In the genomic region with DNA sequence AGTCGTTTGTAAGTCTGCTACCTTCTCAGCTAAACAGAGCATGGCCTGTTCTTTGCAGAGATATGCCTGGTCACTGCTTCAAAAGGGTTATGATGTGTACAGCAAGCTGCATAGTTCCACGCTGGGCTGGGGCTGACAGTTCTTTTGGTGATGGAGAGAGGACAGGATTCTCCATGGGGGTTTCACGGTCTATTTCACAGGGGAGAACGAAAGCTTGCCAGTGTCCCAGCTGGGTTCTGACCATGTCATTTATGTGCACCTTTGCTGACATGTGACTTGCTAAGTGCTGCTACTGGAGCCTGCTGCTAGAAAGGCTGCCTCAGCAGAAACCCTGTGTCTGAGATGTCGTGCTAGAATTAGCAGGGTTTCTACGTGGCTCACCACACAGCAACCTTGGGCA, we compare ENCODE assay signal across 18 mouse cellular contexts.
"Had no signal": no experiment of that assay in that cellular context is flagged by ENCODE, and none has a peak within 500 bp of the region (broad histone marks: within the 10 kb centered on the region; RNA-seq: fewer than 3 reads in every experiment).

No protein-coding gene starts in this region.

- H3K27ac ChIP-seq: kidney, embryonic 15.5 days; left cerebral cortex, adult 2 months; limb, embryonic 12.5 days; liver, embryonic 13.5 days; lung, embryonic 15.5 days; macrophage; midbrain, embryonic 15.5 days; neural tube, embryonic 13.5 days; stomach, postnatal 0 days had no signal

- H3K27me3 ChIP-seq: liver, embryonic 13.5 days had no signal

- H3K4me3 ChIP-seq: kidney, embryonic 15.5 days; left cerebral cortex, adult 2 months; limb, embryonic 12.5 days; liver, embryonic 13.5 days; lung, embryonic 15.5 days; megakaryocyte, embryonic 14.5 days; midbrain, embryonic 15.5 days; neural tube, embryonic 13.5 days had no signal

- H3K4me1 ChIP-seq: kidney, embryonic 15.5 days; limb, embryonic 12.5 days; liver, embryonic 13.5 days; lung, embryonic 15.5 days; midbrain, embryonic 15.5 days; neural tube, embryonic 13.5 days had no signal

- DNase-seq: kidney, postnatal 14 days; liver; liver, embryonic 13.5 days; liver, postnatal 0 days; lung, postnatal 14 days; right cerebral cortex, adult 18-20 months; right cerebral cortex, postnatal 25 days; thymus, adult 18-20 months; thymus, postnatal 14 days had no signal
